Mouse (Mus musculus) adrenal gland, postnatal 25 days (tissue): ENCODE data around the gene Rtel1. TPM values are rescaled to one million over a fixed set of nuclear protein-coding genes. Genes with fewer than 3 reads are reported as not detected.

ENCODE experiments used
- DNase-seq: peaks from one replicate; pipeline ENCODE4 v3.0.0; 2021; ENCODE audit warnings: mixed read lengths
- total RNA-seq: library from RNA; stranded (reverse); gene quantifications from 2 replicates; pipeline ENCODE4 v1.2.3, GENCODE M21; 2021

Gene Rtel1
- total RNA-seq, 1 experiment from 2014 or later = 44.7 TPM

DNA sequence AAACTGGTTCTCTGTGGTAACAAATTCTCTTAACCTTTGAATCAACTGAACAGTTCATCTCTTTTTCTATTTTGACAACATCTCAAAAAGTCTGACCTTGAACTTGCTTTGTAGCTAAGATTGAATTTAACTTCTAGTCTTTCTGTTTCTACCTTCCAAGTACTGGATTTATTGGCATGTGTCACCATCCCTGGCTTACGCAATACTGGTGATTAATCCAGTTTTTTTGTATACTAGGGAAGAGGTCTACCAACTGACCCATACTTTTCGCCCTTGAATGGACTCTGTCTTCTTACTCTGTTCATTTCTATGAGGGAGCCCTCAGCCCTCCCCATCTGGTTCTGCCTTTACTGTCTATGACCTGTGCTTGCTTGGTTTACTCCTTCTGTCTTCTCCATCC lies 6.6 kb downstream of the Rtel1 start:
- DNase-seq = no peak

DNA sequence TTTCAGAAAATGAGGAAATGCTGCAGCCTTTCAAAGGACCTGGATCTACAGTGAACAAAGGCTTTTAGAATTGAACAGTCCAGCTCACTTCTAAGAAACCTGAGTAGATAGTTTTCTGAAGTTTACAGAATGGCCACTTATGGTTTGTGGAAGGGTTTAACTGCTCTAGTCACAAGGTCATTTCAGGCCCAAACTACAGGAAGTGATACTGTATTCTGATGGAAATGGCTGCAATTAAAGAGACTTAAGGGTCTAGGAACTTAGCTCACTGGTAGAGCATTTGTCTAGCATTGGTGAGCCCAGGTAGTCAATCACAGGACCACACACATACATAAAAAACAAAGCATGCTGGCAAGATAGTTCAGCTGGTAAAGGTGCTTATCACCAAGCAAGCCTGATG lies 13.0 kb downstream of the Rtel1 start:
- no peak for DNase-seq

DNA sequence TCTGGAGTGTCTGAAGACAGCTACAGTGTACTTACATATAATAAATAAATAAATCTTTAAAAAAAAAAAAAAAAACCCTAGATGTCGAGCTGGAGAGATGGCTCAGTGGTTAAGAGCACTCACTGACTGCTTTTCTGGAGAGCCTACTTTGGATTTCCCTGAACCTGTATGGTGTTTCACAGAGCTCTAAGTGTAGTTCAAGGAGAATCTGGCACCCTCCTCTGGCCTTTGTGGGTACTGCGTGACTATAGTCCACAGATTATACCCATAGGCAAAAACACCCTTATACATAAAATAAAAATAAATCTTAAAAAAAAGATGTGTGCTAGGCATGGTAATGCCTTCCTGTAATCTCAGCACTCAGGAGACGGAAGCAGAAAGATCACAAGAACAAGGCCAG lies 14.5 kb downstream of the Rtel1 start:
- peak; percentile 60 for DNase-seq

DNA sequence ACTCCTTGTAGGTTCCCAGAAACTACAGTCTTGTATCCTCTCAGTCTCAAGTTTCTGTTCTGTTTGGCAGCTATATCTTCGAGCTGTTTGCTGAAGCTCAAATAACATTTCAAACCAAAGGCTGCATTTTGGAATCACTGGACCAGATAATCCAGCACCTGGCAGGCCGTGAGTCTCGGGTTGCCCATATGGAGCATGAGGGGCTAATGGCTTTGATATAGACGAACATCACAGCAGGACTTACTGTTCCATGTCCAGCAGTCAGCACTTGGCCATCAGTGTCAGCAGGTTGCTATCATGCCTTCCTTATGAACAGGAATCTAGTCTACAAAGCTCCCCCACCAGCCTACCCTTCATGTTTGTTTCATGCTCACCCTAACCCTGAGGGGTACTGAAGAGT lies 20.9 kb downstream of the Rtel1 start:
- no peak for DNase-seq

DNA sequence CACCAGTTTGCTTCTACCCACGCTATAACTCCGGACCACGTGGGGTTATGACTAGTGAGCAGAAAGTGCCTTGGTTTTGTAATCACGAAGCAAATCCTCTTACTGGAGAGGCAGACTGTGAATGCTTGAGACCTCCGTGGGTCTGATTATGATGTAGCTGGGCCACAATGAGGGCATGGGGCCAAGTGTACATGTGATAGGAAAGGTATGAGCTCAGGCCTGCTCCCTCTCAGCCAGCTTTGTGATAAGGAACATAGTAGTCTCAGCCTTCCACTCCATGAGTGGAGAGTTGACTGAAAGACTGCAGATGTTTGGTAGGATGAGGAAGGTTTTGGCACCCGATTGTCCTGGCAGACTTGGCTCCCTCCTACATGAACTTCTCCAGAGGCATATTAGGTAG lies 23.2 kb downstream of the Rtel1 start:
- DNase-seq = no peak

DNA sequence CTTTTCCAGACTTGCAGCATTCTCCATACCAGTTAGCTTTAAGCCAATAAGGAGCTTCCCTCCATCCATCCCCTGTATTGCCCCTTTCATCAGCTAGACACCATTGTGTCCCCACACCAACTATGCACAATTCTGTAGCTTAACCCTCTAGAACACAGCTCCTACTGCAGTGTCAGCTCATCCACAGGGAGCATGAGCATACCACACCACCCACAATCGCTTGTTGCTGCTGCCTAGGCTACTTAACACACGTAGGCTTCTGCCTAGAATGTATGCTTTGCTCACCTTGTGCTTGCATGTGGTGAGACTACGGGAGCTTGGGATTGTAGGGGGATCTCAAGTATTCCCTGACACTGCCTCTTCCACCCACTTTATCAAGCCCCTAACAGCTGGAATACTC lies 37.2 kb downstream of the Rtel1 start:
- no peak for DNase-seq

DNA sequence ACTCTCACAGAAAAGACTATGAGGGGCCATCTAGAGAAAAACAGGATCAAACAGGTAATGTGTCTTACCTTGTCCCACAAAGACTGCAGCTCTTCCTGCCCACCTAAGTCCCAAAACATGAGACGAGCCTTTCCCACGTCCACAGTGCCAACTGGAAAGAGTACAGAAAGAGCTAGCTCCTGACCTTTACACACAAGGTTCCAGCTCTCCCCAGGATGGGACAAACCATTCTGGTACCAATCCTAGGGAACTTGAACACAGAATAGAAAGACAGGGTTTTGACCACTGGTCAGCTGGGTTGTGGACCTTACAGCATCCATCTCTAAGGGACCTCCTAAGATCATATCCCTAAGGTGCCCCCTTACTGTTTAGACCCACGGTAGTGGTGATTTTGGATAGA lies 44.4 kb downstream of the Rtel1 start:
- DNase-seq = no peak

DNA sequence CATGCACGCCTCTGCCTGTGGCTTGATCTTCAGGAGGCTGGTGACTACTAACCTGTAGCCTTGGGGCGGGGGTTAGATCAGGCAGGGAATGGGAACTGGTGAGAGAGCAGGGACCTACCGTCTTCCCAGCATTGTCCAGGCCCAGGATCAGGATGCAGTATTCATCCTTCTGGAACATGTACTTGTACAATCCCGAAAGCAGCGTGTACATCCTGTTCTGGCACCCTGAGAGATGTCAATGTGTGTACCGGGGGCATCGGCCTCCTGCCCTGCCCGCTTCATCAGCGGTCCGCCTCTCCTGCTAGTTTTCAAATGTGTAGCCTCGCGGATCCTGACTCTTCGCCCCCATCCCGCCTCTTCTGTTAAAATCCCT lies 44.9 kb downstream of the Rtel1 start:
- DNase-seq = no peak

DNA sequence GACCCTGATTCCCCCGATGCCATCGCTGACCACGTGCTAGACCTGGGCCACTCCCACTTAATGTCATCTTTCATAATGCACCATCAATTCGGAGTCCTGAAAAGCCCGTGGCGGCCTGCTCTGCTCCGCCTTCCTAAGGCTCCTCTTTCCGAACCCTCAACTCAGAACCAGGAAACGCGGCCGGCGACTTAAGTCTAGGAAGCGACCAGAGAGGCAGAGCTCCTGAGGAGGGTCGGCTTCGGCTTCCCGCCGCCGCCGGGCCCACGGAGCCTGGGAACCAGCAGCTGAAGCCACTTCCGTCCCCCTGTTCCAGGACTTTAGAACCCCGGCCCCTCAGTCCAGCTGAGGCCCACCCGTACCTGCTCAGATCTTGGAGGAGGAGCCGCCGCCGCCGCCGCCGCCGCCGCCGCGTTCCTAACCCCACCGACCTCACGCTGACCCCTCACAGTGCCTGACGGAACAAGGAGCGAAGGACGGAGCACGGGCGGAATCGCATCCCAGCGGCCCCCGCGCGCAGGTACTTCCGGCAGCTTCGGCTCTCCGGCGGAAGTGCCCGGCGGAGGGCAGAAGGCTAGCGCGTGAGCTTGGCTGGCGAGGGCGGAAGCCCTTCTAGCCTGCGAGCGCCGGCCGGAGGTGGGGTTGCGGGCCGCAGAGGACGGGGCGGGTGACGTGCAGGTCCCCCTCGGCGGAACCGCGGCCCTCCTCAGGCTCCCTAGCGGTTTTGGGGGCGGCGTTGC lies 45.5 kb downstream of the Rtel1 start, which contains the start of the genes Zgpat and Arfrp1:
Gene Zgpat (plus strand): TSS at position 69 of the 737 bp plus-strand sequence.
Gene Arfrp1 (minus strand): TSS at position 545 of the 737 bp plus-strand sequence.
- DNase-seq = peak; percentile 90

DNA sequence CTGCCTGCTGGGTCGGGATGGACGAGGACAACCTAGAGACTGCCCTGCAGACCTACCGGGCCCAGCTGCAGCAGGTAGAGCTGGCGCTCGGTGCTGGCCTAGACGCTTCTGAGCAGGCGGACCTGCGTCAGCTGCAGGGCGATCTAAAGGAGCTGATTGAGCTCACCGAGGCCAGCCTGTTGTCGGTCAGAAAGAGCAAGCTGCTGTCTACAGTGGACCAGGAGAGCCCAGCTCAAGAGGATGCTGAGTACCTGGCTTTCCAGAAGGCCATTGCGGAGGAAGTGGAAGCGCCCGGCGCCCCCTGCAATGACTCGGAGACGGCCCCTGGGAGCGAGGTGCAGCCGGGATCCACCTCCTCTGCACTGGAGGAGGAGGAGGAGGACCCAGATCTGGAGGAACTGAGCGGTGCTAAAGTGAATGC lies 46.1 kb downstream of the Rtel1 start:
- DNase-seq = peak; percentile 21

DNA sequence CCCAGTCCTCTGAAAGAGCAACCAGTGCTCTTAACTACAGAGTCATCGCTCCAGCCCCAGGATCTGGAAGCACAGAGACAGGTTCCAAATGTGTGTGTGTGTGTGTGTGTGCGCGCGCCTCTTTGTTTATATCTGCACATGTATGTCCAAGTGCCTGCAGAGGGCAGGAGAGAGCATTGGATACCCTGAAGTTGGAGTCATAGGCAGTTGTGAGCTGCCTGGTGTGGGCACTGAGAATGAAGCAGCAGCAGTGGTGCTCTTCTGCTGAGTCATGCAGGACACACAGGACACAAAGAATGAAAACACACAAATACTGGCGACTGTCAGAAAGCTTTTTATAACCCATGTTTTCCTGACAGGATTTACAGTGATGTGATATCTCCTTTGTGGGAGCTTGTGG lies 50.5 kb downstream of the Rtel1 start:
- no peak for DNase-seq

DNA sequence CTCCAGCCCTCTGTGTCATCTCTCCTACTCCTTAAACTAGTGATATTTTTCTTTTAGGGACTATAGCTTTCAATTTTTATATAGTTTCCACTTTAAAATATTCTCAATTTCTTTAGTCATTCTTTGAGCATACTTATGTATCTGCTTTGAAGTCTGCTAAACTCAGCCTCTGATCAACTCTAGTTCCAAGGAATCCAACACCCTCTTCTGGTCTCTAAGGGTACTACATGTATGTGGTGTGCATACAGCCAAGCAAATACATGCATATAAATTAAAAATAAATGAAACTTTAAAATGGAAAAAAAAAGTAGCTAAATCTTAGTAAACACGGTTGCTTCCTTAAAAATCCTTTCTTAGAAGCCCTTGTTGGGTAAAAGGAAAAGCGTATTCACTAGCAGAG lies 56.2 kb downstream of the Rtel1 start:
- no peak for DNase-seq

DNA sequence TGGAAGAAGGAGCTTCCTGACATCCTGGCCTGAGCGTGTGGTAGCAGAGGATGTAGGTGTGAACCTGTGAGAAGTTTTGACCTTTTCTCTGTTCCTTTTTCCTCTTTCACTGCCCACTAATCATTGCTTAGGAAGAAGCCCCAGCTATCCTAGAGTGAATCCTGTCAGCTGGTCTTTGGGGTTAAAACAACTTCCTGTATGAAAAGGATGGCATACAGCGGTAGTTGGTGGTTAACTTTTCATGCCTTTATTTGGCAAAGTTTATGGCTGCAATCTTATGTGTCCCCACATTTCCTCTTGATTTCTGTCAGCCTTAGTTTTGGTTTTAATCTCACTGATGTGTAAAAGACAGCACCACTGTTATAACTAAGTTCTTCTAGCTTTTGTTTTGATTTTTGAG lies 57.7 kb downstream of the Rtel1 start:
- DNase-seq = no peak

DNA sequence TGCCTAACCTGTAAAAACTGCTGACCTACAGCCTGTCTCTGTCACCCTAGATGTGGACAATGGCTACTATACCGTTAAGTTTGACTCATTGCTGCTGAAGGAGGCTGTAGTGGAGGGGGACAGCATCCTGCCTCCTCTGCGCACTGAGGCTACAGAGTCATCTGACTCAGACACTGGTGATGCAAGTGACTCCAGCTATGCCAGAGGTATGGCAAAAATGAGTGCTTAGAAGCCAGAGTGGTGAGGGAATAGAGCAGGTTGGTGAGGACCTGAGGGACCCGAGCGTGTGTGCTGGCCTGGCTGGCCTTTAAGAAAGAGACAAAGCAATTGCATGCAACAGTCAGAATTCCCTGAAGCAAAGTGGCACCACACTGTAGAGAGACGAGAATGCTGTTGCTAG lies 59.2 kb downstream of the Rtel1 start:
- DNase-seq = no peak

DNA sequence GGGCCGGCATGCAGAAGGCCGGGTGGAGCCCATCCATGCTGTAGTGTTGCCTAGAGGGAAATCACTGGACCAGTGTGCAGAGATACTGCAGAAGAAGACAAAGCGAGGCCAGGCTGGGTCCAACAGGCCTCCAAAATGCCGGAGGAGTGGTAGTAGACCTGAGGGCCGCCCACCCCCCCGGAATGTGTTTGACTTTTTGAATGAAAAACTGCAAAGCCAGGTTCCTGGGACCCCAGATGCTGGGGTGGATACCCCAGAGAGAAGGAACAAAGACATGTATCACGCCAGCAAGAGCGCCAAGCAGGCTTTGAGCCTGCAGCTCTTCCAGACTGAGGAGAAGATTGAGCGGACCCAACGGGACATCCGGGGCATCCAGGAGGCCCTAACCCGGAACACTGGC lies 60.2 kb downstream of the Rtel1 start, which contains the start of gene Lime1:
Gene Lime1 (plus strand): TSS at position 301 of the 400 bp plus-strand sequence.
- DNase-seq = no peak

DNA sequence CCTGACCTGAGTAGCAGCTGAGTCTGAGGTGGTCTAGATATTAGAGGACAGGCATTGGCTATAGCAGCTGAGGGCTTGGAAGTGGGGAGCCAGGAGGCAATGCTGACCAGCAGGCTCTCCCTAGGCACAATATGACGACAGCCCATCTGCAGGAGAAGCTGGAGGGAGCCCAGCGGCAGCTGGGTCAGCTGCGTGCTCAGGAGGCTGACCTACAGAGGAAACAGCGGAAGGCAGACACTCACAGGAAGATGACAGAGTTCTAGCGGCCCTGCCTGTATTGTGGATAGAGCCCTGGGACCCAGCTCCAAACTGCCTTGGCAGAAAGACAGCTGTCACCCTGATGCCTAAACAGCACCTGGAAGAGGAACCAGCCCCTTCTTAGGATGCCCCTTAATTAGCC lies 60.7 kb downstream of the Rtel1 start:
- no peak for DNase-seq

DNA sequence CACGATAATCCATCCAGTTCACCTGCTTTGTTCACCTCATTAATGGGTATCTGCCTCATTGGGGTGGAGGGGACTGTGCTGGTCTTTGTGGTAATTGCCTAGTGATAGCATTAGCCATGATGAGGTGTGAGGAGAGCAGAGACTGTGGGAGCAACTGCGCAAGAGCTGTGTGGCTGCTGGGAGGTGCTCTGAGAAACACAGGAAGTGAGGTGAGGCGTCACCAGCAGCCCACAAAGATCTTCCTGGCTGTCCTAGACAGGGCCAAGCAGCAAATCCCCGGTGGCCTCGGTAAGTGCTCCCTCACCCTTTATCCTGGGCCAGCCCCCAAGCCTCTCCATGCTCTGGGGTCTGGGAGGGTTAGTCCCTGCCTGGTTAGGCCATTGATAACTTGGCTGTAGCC lies 61.6 kb downstream of the Rtel1 start:
- no peak for DNase-seq

DNA sequence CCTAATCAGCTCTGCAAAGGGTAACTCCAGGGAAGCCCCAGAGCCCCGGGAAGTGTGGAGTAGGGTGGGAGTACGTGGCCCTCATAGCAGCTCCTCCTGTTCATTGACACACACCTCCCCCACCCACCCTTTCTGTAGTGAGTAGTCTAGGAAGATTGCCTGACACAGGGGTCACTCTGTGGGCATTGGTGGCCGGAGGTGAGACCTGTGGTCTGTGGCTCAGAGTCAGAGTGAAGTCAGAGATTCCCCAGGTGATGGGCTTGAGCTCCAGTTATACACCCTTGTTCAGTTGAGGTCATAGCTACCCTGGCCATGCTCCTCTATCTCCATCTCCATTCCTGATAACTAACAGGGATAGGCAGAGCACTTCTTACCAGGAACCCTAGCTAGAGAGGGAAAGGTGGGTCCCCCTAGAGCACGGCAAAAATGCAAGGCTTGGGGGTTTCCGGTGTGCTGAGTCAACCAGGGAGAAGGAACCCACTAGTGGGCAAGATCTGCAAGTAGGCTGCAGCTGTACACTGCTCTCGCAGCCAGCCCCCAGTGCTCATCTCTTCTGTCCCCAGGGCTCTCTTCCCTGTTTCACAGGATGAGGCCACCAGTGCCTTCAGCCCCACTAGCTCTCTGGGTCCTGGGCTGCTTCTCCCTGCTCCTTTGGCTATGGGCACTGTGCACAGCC lies 62.2 kb downstream of the Rtel1 start:
- DNase-seq = no peak

DNA sequence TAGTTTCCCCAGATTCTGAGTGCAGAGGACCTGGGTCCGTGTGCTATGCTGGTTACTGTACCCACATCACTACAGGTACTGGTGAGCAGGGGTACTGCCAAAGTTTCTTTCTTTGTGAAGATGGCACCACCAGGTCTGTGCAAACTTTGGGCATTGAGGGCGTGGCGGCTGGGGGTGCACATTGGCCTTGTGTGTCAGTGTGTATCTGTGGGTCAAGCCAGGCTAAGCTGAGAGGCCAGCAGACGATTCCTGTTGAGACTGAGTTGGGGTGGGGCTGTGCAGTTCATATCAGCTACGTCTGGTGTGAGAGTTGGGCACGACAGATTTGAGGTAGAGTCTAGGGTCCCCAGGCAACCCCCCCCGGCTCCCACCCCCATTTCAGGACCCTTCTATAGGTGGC lies 64.9 kb downstream of the Rtel1 start:
- no peak for DNase-seq

DNA sequence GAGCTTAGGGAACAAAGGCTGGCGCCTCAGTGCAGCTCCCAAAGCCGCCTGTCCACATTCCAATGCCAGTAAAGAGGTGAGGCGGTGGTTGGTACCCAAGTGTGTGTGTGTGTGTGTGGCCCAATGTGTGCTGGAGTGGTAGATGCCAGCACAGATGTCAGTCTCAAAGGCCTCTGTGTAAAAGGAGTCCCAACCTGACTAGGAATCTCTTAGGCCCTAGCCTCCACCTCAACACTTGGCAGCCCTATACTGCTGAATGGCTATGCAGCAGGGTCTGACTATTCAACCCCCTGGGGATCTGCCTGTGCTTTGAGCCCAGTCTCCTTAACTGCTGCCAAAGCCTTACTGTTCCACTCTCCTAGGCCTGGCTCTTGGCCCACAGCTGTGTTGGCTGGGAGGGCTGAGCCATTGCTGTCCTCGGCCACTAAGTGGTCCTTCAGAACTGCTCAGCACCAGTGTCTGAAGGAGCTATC lies 65.4 kb downstream of the Rtel1 start:
- DNase-seq = peak; percentile 46

DNA sequence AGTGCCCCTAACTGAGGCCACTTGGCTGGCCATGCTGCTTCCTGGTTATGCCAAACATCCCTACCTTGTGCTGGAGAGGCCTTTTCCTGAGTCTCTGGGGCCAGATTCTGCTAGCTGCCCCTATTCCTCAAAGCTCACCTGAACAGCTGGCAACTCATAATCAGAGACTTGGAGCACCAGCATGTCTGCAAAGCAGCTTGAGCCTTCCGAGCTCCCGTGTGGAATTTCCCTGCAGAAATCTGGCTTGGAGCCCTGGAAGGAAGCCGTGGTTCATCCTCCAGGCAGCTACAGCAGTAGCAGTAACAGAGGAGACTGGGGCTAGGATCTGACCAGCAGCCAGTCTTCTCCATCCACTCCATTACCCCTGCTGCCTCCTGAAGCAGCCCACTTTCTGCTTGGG lies 66.3 kb downstream of the Rtel1 start:
- DNase-seq = peak; percentile 60

DNA sequence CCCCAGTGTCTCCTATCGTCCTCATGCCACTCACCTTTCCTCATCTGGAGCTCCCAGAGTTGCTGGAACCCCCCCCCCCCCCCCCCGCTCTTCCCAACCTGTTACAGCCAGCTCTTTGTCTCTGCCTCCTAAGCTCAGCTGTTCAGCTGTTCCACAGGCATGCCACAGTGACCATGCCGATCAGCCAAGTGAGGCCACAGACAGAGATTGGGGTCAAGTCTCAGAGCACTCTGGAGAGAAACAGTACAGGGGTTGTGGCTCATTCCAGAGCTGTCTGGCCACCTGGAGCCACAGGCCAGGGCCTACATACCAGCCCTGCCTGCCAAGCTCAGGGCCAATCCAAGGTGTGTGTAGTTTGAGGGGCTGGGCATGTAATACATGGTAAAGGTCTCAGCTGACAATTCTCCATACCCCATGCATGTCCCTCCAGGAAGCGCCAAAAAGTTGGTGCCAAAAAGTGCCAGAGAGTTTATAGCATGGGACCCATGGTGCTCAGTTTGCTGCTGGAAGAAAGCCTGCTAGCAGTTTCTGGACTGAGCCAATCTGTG lies 67.2 kb downstream of the Rtel1 start:
- DNase-seq = no peak

DNA sequence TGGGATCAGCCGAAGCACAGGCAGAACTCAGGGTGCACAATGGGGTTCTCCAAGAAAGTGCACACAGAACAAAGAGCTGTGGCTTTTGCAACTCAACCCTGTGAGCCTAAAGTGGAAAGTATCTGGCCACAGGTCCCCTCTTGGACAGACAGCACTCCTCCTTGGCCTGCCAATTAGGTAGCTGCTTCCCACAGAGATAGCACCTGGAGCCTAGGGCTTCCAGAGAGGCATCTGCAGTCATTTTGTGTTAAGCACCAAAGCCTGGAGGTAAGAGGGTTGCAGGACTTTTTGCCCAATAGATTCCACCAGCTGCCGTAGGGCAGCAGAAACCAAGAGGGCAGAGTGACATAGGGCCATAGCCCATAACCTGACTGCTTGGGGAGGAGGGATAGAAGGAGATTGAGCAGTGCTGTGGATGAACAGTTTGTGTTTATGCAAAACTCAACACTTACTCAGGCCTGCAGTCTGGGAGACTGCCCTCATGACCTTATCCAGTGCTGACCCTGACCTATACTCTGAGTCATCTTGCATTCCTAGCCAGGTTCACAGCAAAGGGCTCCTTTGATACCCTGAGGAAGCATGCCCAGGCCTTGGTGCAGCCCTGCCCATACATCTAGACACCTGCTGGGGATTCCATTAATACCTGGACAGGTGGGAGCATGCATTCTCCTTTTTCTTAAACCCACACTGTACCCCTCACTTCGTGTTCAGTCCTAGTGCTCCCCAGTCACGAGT lies 70.8 kb downstream of the Rtel1 start:
- DNase-seq = no peak
